Mouse (Mus musculus): ENCODE data around the gene Hormad2. TPM values are rescaled to one million over a fixed set of nuclear protein-coding genes. Genes with fewer than 3 reads are reported as not detected.

The Hormad2 gene
- total RNA-seq (2021): 1 to 10 TPM; 4.3 TPM
- long read RNA-seq, experiment 1: 0 reads
- long read RNA-seq, experiment 2, partial matches to known transcripts: 0 of 7 reads
- long read RNA-seq, experiment 2, other reads (novel, unspliced or antisense): 7 of 7 reads

- no peak for DNase-seq (ENCODE audit: low spot score in 2 of 2)
Observed at GRCm38 (mm10) chr11:4440978-4441377, at the start of gene Hormad2. Hormad2 (minus strand) TSS chr11:4441105.

- DNase-seq (ENCODE audit: low spot score in 2 of 2): no peak
Observed at GRCm38 (mm10) chr11:4489207-4489606, 48.3 kb upstream of the Hormad2 start.

- DNase-seq (ENCODE audit: low spot score in 2 of 2): no peak
Observed at GRCm38 (mm10) chr11:4488798-4489197, 47.9 kb upstream of the Hormad2 start.

GRCm38 (mm10) chr11:4488367-4488766 is 47.5 kb upstream of the Hormad2 start:
- no peak for DNase-seq (ENCODE audit: low spot score in 2 of 2)

GRCm38 (mm10) chr11:4487401-4487965 is 46.6 kb upstream of the Hormad2 start:
- DNase-seq (ENCODE audit: low spot score in 2 of 2): no peak

- DNase-seq (ENCODE audit: low spot score in 2 of 2): no peak
Observed at GRCm38 (mm10) chr11:4484541-4484940, 43.6 kb upstream of the Hormad2 start.

GRCm38 (mm10) chr11:4482641-4483040 is 41.7 kb upstream of the Hormad2 start:
- DNase-seq (ENCODE audit: low spot score in 2 of 2): no peak

GRCm38 (mm10) chr11:4476184-4476697 is 35.3 kb upstream of the Hormad2 start:
- no peak for DNase-seq (ENCODE audit: low spot score in 2 of 2)

GRCm38 (mm10) chr11:4472464-4473179 is 31.7 kb upstream of the Hormad2 start:
- no peak for DNase-seq (ENCODE audit: low spot score in 2 of 2)

GRCm38 (mm10) chr11:4471734-4472133 is 30.8 kb upstream of the Hormad2 start:
- DNase-seq (ENCODE audit: low spot score in 2 of 2): no peak

GRCm38 (mm10) chr11:4471251-4471650 is 30.3 kb upstream of the Hormad2 start:
- no peak for DNase-seq (ENCODE audit: low spot score in 2 of 2)

- DNase-seq (ENCODE audit: low spot score in 2 of 2): no peak
Observed at GRCm38 (mm10) chr11:4469091-4469490, 28.2 kb upstream of the Hormad2 start.

GRCm38 (mm10) chr11:4467436-4467835 is 26.5 kb upstream of the Hormad2 start:
- no peak for DNase-seq (ENCODE audit: low spot score in 2 of 2)

GRCm38 (mm10) chr11:4466191-4466590 is 25.3 kb upstream of the Hormad2 start:
- DNase-seq (ENCODE audit: low spot score in 2 of 2): no peak

- DNase-seq (ENCODE audit: low spot score in 2 of 2): no peak
Observed at GRCm38 (mm10) chr11:4464616-4465015, 23.7 kb upstream of the Hormad2 start.

GRCm38 (mm10) chr11:4464186-4464585 is 23.3 kb upstream of the Hormad2 start:
- no peak for DNase-seq (ENCODE audit: low spot score in 2 of 2)

- no peak for DNase-seq (ENCODE audit: low spot score in 2 of 2)
Observed at GRCm38 (mm10) chr11:4462868-4463267, 22.0 kb upstream of the Hormad2 start.

- no peak for DNase-seq (ENCODE audit: low spot score in 2 of 2)
Observed at GRCm38 (mm10) chr11:4461154-4461553, 20.2 kb upstream of the Hormad2 start.

- DNase-seq (ENCODE audit: low spot score in 2 of 2): no peak
Observed at GRCm38 (mm10) chr11:4460615-4461014, 19.7 kb upstream of the Hormad2 start.

GRCm38 (mm10) chr11:4454895-4455535 is 14.1 kb upstream of the Hormad2 start:
- DNase-seq (ENCODE audit: low spot score in 2 of 2): no peak

GRCm38 (mm10) chr11:4452467-4453184 is 11.7 kb upstream of the Hormad2 start:
- DNase-seq (ENCODE audit: low spot score in 2 of 2): no peak

All from adrenal gland, postnatal 4 days (tissue).